Mouse (Mus musculus) adrenal gland, postnatal 36 days (tissue): ENCODE results near the gene Foxq1. TPM values are rescaled to one million over a fixed set of nuclear protein-coding genes. Genes with fewer than 3 reads are reported as not detected.

ENCODE experiments used
- DNase-seq, 2 experiments: peaks; one replicate each; pipeline ENCODE4 v3.0.0; 2021; ENCODE audit warnings: mixed read lengths in 1 of 2
- total RNA-seq, 2 experiments: library from RNA; stranded (reverse); gene quantifications; 2 replicates each; pipeline ENCODE4 v1.2.3; 2021

The Foxq1 gene
- total RNA-seq, 2 experiments from 2014 or later: 0.10 to 0.26 TPM

GRCm38 (mm10) chr13:31572806-31573508, 17.0 kb downstream of the Foxq1 start:
- DNase-seq: no peak

- DNase-seq: no peak
These were observed 18.7 kb downstream of the Foxq1 start for GRCm38 (mm10) chr13:31574627-31575026.

DNA sequence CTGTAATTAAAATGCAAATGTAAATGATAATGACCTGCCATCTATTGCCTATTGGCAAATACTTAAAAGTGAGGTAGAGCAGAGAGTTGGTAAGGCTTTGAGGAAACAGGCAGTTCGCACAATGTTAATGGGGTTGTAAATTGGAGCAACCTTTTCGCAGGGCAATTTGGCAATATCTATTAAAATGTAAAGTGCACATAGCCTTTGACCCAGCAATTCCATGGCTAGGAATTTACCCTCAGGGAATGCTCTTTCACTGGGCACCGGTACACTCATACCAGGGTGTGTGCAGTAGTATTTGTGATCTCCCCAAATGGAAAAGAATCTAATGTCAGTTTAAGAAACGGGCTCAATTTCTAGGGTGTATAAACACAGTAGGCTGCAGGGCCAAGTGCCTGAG, 20.8 kb downstream of the Foxq1 start:
- DNase-seq: no peak

GRCm38 (mm10) chr13:31577576-31577975, 21.6 kb downstream of the Foxq1 start:
- no peak for DNase-seq

GRCm38 (mm10) chr13:31578389-31578788, 22.5 kb downstream of the Foxq1 start:
- DNase-seq: no peak

DNA sequence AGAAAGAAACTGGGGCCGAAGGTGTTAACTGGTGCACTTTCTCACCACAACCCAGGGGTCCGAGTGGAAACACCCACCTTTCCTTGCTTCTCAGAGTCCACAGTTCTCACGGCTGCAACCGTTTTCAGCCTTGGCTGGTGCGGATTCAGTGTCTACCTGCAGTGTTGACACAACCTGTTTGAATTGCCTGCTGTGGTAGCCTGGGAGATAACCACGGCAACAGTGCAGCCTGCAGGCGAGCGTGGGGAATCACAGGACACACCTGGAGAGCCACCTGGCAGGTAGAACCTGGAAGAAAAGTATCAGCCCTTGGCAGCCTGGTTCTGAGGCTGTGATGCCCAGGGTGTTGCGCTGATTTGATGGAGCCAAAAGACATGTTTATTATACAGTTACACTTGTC, 23.9 kb downstream of the Foxq1 start:
- DNase-seq: no peak

DNA sequence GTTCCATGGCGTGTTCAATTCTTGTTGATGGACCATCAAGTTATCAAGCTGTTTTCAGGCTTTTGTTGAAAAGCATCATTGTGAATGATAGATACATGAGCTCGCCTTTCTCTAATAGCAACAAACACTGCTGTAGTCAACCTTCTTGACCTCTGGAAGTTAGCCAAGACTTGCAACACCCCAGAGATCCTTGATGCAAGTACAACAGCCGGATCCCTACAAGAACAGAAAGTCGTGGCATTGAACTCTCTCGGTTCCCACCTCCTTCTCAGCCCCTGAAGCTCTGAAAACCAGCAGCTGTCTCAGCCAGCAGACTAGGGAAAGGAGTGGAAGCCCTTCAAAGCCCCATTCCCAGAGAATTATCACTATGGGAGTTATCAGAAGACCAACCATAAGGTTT, 31.4 kb downstream of the Foxq1 start:
- peak; percentile 27 to 31 for DNase-seq

- DNase-seq: no peak
These were observed 43.6 kb downstream of the Foxq1 start for GRCm38 (mm10) chr13:31599576-31599975.

DNA sequence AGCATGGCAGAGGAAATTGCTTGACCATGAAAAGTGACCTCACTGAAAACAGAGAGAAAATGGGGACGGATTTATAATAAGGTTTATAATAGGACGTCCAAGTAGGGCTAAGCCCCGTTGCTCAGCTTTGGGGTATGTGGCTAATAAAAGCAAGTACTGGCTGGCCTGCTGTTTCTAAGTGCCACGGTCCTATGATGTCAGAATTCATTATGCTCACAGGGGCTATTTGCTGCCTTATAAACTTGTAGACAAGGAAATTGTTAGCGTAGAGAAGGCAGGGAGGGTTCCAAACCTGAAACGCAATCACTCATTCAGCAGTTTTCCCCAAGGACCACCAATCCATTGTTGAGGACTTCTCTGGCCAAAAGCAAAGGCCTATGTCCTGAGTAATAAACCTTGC, 48.0 kb downstream of the Foxq1 start:
- DNase-seq: no peak

Other genes with a start within 250 kb of the Foxq1 start
- gene A530084C06Rik, start 3.2 kb downstream of the Foxq1 start, total RNA-seq: not detected
- not detected for gene Foxf2, start 69.7 kb downstream of the Foxq1 start, total RNA-seq